Mouse (Mus musculus): ENCODE measurements around the gene Ssh1. TPM values are rescaled to one million over a fixed set of nuclear protein-coding genes. Genes with fewer than 3 reads are reported as not detected.
A peak's percentile ranks its signal among the peaks of the same experiment; 100 is the strongest.

The Ssh1 gene
- polyA plus RNA-seq, 1 experiment from 2014 or later, result 9.8 TPM

DNA sequence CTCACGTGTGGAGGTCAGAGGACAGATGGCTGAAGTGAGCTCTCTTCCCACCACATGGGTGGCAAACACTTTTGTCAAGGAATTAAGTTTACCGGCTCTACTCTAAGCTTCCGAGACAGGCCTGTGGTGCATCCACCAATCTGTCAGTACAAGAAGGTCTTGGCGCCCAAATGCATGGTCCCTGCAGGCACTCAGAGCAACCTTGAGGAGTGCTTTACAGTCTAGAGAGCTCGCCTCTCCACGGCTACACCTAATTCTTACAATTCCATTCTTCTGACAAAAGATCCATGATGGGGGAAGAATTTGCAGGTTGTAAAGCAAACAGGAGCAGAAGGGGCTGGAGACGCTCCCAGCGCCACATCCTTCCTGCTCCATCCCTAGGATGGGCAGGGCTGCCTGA lies 17.1 kb downstream of the Ssh1 start:
- H3K4me3 ChIP-seq (replicated peaks), result no peak overlapping the region
- WGBS, result 87% methylated on average over 8 of the region's 8 CpGs
- H3K4me2 ChIP-seq, result no peak overlapping the region
- no peak for ATAC-seq (ENCODE audit: low FRiP score)
- no peak overlapping the region for H3K27ac ChIP-seq (replicated peaks)
- no peaks in the 10 kb centered on the region for H3K9me3 ChIP-seq (replicated peaks)
- H3K4me1 ChIP-seq, result peaks cover 33% of the 10 kb centered on the region
- H3K27me3 ChIP-seq (replicated peaks), result no peaks in the 10 kb centered on the region
- no peaks in the 10 kb centered on the region for H3K36me3 ChIP-seq
- no peak overlapping the region for H3K9ac ChIP-seq (replicated peaks)

DNA sequence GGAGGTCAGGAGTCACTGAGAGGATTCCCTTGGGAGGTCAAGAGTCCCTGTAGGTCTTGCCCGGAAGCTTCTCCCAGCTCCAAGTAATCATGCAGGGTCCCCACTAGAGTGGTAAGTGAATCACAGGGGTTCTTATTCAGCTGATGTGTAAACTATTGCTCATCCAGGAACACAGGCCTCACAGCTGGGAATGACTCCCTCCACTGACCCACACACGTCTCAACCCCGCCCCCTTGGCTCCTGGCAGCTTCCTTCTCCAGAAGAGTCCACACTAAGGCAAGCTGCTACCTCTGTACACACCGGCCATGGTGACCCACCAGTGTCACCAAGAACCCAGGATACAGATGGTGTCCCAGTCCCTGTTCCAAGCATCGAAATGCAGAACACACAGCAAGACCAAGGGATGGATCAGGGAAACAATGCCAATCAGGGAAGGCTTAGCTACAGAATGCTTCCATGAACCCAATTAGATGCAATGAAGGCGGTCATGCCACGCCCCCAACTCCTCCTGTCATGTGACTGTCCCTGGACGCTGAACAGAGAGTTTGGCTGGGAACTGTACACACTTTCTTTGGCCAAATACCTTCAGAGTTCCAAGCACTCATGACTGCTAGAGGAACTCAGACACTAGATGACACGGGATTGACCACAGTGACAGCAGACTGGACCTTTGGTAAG lies 18.0 kb downstream of the Ssh1 start:
- Histone ChIP-seq H3K4me3 (replicated peaks) (no peak overlapping the region), H3K27me3 (replicated peaks) (no peaks in the 10 kb centered on the region), H3K4me2 (no peak overlapping the region), H3K4me1 (peaks cover 33% of the 10 kb centered on the region), H3K9ac (replicated peaks) (no peak overlapping the region), H3K36me3 (no peaks in the 10 kb centered on the region), H3K9me3 (replicated peaks) (no peaks in the 10 kb centered on the region), H3K27ac (replicated peaks) (no peak overlapping the region)
- 71% methylated on average over 9 of the region's 9 CpGs for WGBS
- ATAC-seq (ENCODE audit: low FRiP score), result no peak

DNA sequence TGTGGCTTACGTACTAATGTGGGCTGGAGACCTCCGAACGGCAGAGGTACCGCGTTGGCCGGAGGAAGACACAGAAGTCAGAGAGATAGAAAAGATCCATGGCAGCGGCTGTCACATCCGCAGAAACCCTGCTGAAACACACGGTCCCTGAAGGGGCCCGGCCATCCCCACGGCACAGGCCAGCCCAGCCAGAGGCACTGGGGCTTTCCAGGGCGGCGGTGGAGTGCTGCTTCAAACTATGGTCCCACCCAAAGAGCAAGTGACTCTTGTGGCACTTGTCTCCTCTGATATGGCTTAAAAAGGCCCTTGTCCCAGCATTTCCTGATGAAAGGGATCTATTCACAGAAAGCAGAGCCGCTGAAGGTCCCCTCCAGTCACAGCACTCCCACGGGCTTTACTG lies 19.1 kb downstream of the Ssh1 start:
- WGBS, result 58% methylated on average over 15 of the region's 15 CpGs
- Histone ChIP-seq H3K36me3 (peaks cover 7% of the 10 kb centered on the region), H3K9ac (replicated peaks) (no peak overlapping the region), H3K9me3 (replicated peaks) (no peaks in the 10 kb centered on the region), H3K4me1 (peaks cover 33% of the 10 kb centered on the region), H3K4me3 (replicated peaks) (no peak overlapping the region), H3K27ac (replicated peaks) (no peak overlapping the region), H3K27me3 (replicated peaks) (no peaks in the 10 kb centered on the region), H3K4me2 (no peak overlapping the region)
- ATAC-seq (ENCODE audit: low FRiP score), result no peak

GRCm38 (mm10) chr5:113973790-113974189 lies 19.9 kb downstream of the Ssh1 start:
- H3K4me3 ChIP-seq (replicated peaks), result no peak overlapping the region
- peaks cover 15% of the 10 kb centered on the region for H3K36me3 ChIP-seq
- H3K9ac ChIP-seq (replicated peaks), result no peak overlapping the region
- H3K27ac ChIP-seq (replicated peaks), result no peak overlapping the region
- no peaks in the 10 kb centered on the region for H3K27me3 ChIP-seq (replicated peaks)
- 90% methylated on average over 8 of the region's 8 CpGs for WGBS
- no peak overlapping the region for H3K4me2 ChIP-seq
- H3K9me3 ChIP-seq (replicated peaks), result no peaks in the 10 kb centered on the region
- H3K4me1 ChIP-seq, result peaks cover 33% of the 10 kb centered on the region
- ATAC-seq (ENCODE audit: low FRiP score), result no peak

DNA sequence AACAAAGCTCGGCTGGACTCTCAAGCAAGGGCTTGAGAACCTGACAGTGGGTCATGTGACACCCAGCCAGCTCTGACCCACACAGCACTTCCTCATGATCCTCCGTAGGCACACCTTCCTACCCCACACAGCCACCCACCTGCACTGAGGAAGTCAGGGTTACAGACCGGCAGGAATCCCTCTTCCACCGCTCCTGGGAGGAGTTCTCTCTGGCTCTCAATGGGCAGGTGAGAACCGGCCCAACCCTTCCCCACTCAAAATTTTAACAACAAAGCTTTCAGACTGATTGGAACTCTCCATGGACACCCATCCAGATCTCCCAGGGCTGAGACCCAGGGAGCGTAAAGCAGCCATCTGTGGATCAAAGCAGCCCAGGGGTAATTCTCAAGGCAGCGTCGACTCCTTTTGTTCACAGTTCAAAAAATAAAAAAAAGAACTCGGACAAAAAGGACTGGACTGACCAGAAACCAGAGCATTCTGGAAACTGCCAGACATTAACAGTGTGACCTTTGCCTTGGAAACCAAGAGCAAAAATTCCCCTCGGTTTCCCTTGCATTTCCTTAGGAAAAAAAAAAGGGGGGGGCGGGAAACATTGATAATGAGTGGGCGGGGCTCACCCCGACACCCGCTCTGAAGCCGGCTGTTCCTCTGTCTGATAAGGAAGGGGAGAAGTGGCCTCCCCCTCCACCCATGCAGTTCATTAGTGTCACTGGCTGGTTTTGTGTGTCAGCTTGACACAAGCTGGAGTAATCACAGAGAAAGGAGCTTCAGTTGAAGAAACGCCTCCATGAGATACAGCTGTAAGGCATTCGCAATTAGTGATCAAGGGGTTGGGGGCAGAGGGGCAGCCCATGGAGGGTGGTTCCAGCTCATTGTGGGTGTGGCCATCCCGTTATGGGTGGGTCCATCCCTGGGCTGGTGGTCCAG lies 20.8 kb downstream of the Ssh1 start:
- Histone ChIP-seq H3K4me2 (peak overlapping the region; percentile 33), H3K9me3 (replicated peaks) (no peaks in the 10 kb centered on the region), H3K4me1 (peaks cover 33% of the 10 kb centered on the region), H3K36me3 (peaks cover 21% of the 10 kb centered on the region), H3K4me3 (replicated peaks) (no peak overlapping the region), H3K9ac (replicated peaks) (no peak overlapping the region), H3K27ac (replicated peaks) (no peak overlapping the region), H3K27me3 (replicated peaks) (no peaks in the 10 kb centered on the region)
- WGBS, result 13% methylated on average over 18 of the region's 18 CpGs
- ATAC-seq (ENCODE audit: low FRiP score), result no peak

- Histone ChIP-seq H3K4me2 (no peak overlapping the region), H3K9ac (replicated peaks) (no peak overlapping the region), H3K36me3 (peaks cover 25% of the 10 kb centered on the region), H3K4me3 (replicated peaks) (no peak overlapping the region), H3K9me3 (replicated peaks) (no peaks in the 10 kb centered on the region), H3K4me1 (peaks cover 33% of the 10 kb centered on the region), H3K27ac (replicated peaks) (no peak overlapping the region), H3K27me3 (replicated peaks) (no peaks in the 10 kb centered on the region)
- WGBS, result 84% methylated on average over 10 of the region's 10 CpGs
- no peak for ATAC-seq (ENCODE audit: low FRiP score)
These were observed 22.2 kb downstream of the Ssh1 start for GRCm38 (mm10) chr5:113971434-113971960.

GRCm38 (mm10) chr5:113968371-113968770 lies 25.3 kb downstream of the Ssh1 start:
- Histone ChIP-seq H3K9me3 (replicated peaks) (no peaks in the 10 kb centered on the region), H3K4me1 (peaks cover 9% of the 10 kb centered on the region), H3K9ac (replicated peaks) (no peak overlapping the region), H3K27ac (replicated peaks) (no peak overlapping the region), H3K36me3 (peaks cover 54% of the 10 kb centered on the region), H3K27me3 (replicated peaks) (no peaks in the 10 kb centered on the region), H3K4me3 (replicated peaks) (no peak overlapping the region), H3K4me2 (no peak overlapping the region)
- no peak for ATAC-seq (ENCODE audit: low FRiP score)
- 83% methylated on average over 11 of the region's 11 CpGs for WGBS

- no peaks in the 10 kb centered on the region for H3K9me3 ChIP-seq (replicated peaks)
- H3K27ac ChIP-seq (replicated peaks), result no peak overlapping the region
- no peak overlapping the region for H3K9ac ChIP-seq (replicated peaks)
- 95% methylated on average over 13 of the region's 13 CpGs for WGBS
- no peaks in the 10 kb centered on the region for H3K4me1 ChIP-seq
- ATAC-seq (ENCODE audit: low FRiP score), result no peak
- H3K36me3 ChIP-seq, result peaks cover 54% of the 10 kb centered on the region
- no peak overlapping the region for H3K4me3 ChIP-seq (replicated peaks)
- no peak overlapping the region for H3K4me2 ChIP-seq
- H3K27me3 ChIP-seq (replicated peaks), result no peaks in the 10 kb centered on the region
These were observed 27.1 kb downstream of the Ssh1 start for GRCm38 (mm10) chr5:113966452-113967150.

- Histone ChIP-seq H3K9ac (replicated peaks) (no peak overlapping the region), H3K4me1 (no peaks in the 10 kb centered on the region), H3K9me3 (replicated peaks) (no peaks in the 10 kb centered on the region), H3K27me3 (replicated peaks) (no peaks in the 10 kb centered on the region), H3K4me3 (replicated peaks) (no peak overlapping the region), H3K36me3 (peaks cover 59% of the 10 kb centered on the region), H3K27ac (replicated peaks) (no peak overlapping the region), H3K4me2 (no peak overlapping the region)
- no peak for ATAC-seq (ENCODE audit: low FRiP score)
- WGBS, result 98% methylated on average over 7 of the region's 7 CpGs
These were observed 28.0 kb downstream of the Ssh1 start for GRCm38 (mm10) chr5:113965659-113966185.

DNA sequence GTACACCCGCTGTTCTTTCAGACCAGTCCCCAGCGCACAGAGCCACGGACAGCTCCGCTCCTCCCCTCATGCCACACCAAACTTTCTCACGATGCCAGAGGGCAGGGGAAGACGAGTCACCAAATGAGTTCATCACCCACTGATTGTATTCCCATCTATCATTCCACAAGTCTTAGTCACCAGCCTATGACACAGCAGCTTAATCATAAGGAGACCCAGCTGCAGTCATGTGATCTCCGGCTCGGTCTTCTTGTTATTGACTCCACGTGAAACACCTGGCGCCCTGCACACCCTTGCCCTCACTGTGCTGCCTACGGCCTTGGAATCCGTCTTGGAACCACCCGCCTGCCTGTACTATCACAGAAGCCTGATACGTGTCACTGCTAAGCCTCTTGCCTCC lies 28.7 kb downstream of the Ssh1 start:
- 88% methylated on average over 14 of the region's 14 CpGs for WGBS
- peaks cover 56% of the 10 kb centered on the region for H3K36me3 ChIP-seq

DNA sequence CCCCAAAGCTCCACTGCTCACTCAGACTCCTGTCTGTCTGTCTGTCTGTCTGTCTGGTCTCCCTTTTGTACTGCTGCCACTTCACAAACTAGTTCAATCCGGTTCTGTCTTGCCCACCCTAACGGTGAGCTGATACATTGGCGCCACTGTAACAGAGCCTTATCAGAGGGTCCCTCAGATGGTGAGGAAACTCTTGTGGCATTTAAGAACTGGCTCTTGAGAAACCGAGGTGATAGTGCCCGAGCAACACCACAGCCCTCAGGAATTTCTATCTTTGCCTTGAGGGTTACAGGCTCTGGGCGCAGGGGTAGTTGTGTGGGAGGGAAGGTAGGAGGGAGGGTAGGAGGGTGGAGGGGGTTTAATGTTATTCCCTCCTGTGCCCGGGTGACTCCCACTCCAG lies 31.9 kb downstream of the Ssh1 start:
- Histone ChIP-seq H3K9me3 (replicated peaks) (no peaks in the 10 kb centered on the region), H3K4me2 (no peak overlapping the region), H3K36me3 (peaks cover 46% of the 10 kb centered on the region), H3K27ac (replicated peaks) (no peak overlapping the region), H3K27me3 (replicated peaks) (no peaks in the 10 kb centered on the region), H3K9ac (replicated peaks) (no peak overlapping the region), H3K4me1 (no peaks in the 10 kb centered on the region), H3K4me3 (replicated peaks) (no peak overlapping the region)
- 78% methylated on average over 7 of the region's 7 CpGs for WGBS
- ATAC-seq (ENCODE audit: low FRiP score), result no peak

More for the DNA sequence above, 28.7 kb downstream of the Ssh1 start:
- Histone ChIP-seq H3K4me3 (replicated peaks) (no peak overlapping the region), H3K27me3 (replicated peaks) (no peaks in the 10 kb centered on the region), H3K4me2 (no peak overlapping the region), H3K4me1 (no peaks in the 10 kb centered on the region), H3K27ac (replicated peaks) (no peak overlapping the region), H3K9ac (replicated peaks) (no peak overlapping the region), H3K9me3 (replicated peaks) (no peaks in the 10 kb centered on the region)
- ATAC-seq (ENCODE audit: low FRiP score), result no peak
